Mouse (Mus musculus): ENCODE results near the gene Tefm. TPM values are rescaled to one million over a fixed set of nuclear protein-coding genes. Genes with fewer than 3 reads are reported as not detected.

The Tefm gene
- polyA plus RNA-seq, 1 experiment from 2014 or later = 26.4 TPM

Other genes starting within 250 kb of the Tefm start
- gene Utp6, start 179.8 kb downstream of the Tefm start, polyA plus RNA-seq (2016; fragmentation: Nextera tagmentation; extraction: Ambion mirVana) = 50.6 and 66.1 TPM in 2 replicates
- 26.3 and 26.4 TPM in 2 replicates for gene Suz12, start 149.1 kb downstream of the Tefm start, polyA plus RNA-seq (2016; fragmentation: Nextera tagmentation; extraction: Ambion mirVana)
- 29.9 and 30.1 TPM in 2 replicates for gene Crlf3, start 61.2 kb downstream of the Tefm start, polyA plus RNA-seq (2016; fragmentation: Nextera tagmentation; extraction: Ambion mirVana)
- gene Atad5, start 52.8 kb downstream of the Tefm start, polyA plus RNA-seq (2016; fragmentation: Nextera tagmentation; extraction: Ambion mirVana) = 11.1 and 11.7 TPM in 2 replicates
- 2.0 and 2.6 TPM in 2 replicates for gene Adap2, start 11.9 kb upstream of the Tefm start, polyA plus RNA-seq (2016; fragmentation: Nextera tagmentation; extraction: Ambion mirVana)
- gene Rnf135, start 41.7 kb upstream of the Tefm start, polyA plus RNA-seq (2016; fragmentation: Nextera tagmentation; extraction: Ambion mirVana) = 5.6 and 6.5 TPM in 2 replicates
- 70.8 and 74.2 TPM in 2 replicates for gene Rhot1, start 66.8 kb upstream of the Tefm start, polyA plus RNA-seq (2016; fragmentation: Nextera tagmentation; extraction: Ambion mirVana)
- 28.4 and 32.3 TPM in 2 replicates for gene Rhbdl3, start 158.7 kb upstream of the Tefm start, polyA plus RNA-seq (2016; fragmentation: Nextera tagmentation; extraction: Ambion mirVana)
- gene 5730455P16Rik, start 235.9 kb upstream of the Tefm start, polyA plus RNA-seq (2016; fragmentation: Nextera tagmentation; extraction: Ambion mirVana) = 28.7 and 31.4 TPM in 2 replicates
- gene Zfp207, start 241.1 kb upstream of the Tefm start, polyA plus RNA-seq (2016; fragmentation: Nextera tagmentation; extraction: Ambion mirVana) = 265 TPM in 2 replicates

Data from hindbrain, embryonic 12.5 days (tissue).